Mouse (Mus musculus): Measurements from ENCODE around the gene Inhbe. TPM values are rescaled to one million over a fixed set of nuclear protein-coding genes. Genes with fewer than 3 reads are reported as not detected.
A peak's percentile ranks its signal among the peaks of the same experiment; 100 is the strongest.
"Not testable (repeated sequence)": the region's sequence is repeated elsewhere in the genome, so short reads cannot be mapped to it uniquely, and the experiment has no call there.

The Inhbe gene
- polyA plus RNA-seq, 1 experiment from 2014 or later: 0.99 TPM

DNA sequence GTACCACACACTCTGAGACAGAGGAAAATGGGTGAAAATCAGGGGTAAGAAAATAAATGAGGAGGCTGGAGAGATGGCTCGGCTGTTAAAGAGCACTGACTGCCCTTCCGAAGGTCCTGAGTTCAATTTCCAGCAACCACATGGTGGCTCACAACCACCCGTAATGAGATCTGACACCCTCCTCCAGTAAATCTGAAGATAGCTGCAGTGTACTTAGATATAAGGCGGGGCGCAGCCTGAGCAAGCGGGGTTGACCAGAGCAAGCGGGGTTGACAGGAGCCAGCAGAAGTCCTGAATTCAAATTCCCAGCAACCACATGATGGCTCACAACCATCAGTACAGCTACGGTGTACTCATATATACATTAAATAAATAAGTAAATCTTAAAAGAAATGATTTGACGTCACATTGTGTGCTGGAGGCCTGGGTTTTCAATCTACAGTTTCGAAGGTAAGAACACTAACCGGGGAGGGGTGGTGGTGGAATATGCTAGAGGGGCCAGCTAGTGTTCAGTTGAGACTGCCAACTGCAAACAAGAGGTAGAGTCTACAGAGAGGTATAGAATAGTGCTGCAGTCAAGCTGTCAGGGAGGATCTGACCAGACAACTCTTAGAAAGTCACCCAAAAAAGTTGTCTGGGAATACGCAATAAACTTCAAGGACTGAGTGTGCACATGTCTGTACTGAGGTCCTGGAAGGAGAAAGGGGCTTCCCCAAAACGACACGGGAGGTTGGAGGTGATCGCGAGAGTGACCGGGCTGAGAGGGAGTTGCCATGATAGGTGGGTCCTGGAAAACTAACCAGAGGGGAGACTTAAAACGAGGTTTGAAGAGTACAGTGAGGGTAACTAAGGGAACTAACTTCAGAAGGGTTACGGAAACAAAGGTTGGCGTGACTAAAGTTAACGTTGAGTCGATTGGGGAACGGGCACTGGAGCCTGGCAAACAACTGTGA is 43.4 kb downstream of the Inhbe start:
- peaks cover 16% of the 10 kb centered on the region for H3K4me1 ChIP-seq (ENCODE audit: control insufficient read depth, low read depth, low read length)
- WGBS (ENCODE audit: insufficient replicate concordance): 17% methylated on average over 23 of the region's 23 CpGs
- peak; percentile 42 for ATAC-seq (ENCODE audit: low read depth)
- H3K9me3 ChIP-seq (replicated peaks; ENCODE audit: control insufficient read depth, low read length): no peaks in the 10 kb centered on the region
- H3K4me2 ChIP-seq (ENCODE audit: low read depth, low read length): peak overlapping the region; percentile 83
- H3K4me3 ChIP-seq (ENCODE audit: low read depth, low read length): peak overlapping the region; percentile 90
- H3K36me3 ChIP-seq (ENCODE audit: control insufficient read depth, insufficient read depth): peaks cover 32% of the 10 kb centered on the region
- no peaks in the 10 kb centered on the region for H3K27me3 ChIP-seq (ENCODE audit: control insufficient read depth, insufficient read depth, low read depth, low read length)
- peak overlapping the region; percentile 96 for H3K9ac ChIP-seq (ENCODE audit: low read depth, low read length)
- H3K27ac ChIP-seq (ENCODE audit: low read length): peak overlapping the region; percentile 94

DNA sequence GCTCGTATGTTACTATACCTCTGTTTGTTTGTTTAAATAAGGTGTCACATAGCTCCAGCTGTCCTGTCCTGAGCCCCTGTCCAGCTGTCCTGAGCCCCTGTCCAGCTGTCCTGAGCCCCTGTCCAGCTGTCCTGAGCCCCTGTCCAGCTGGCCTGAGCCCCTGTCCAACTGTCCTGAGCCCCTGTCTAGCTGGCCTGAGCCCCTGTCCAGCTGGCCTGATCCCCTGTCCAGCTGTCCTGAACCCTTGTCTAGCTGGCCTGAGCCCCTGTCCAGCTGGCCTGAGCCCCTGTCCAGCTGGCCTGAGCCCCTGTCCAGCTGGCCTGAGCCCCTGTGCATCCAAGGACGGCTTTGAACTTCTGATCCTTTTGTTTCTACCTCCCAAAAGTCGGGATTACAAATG is 45.0 kb downstream of the Inhbe start:
- not testable (repeated sequence) for H3K9ac ChIP-seq (ENCODE audit: low read depth, low read length); H3K4me3 ChIP-seq (ENCODE audit: low read depth, low read length); ATAC-seq (ENCODE audit: low read depth); H3K9me3 ChIP-seq (replicated peaks; ENCODE audit: control insufficient read depth, low read length); H3K27me3 ChIP-seq (ENCODE audit: control insufficient read depth, insufficient read depth, low read depth, low read length); H3K4me2 ChIP-seq (ENCODE audit: low read depth, low read length); H3K27ac ChIP-seq (ENCODE audit: low read length)
- peaks cover 16% of the 10 kb centered on the region for H3K4me1 ChIP-seq (ENCODE audit: control insufficient read depth, low read depth, low read length)
- H3K36me3 ChIP-seq (ENCODE audit: control insufficient read depth, insufficient read depth): peaks cover 48% of the 10 kb centered on the region
- WGBS (ENCODE audit: insufficient replicate concordance): 74% methylated on average over 3 of the region's 3 CpGs

DNA sequence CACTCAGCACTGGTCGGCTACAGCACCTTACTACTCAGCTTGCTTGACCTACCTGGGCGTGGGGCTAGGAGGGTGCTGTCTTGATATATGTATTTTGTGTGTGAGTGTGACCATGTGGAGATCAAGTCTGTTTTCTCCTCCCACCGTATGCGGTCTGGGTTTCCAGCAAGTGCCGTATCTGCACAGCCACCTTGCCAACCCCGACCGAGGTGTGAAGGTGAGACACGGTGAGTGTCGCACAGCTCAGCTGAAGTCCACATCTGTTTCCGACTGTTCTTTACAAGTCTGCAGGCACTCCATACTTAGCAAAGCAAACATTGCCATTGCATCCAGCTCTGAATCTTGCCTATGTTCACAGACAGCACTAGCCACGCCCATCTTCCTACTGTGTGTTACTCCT is 51.1 kb downstream of the Inhbe start:
- Histone ChIP-seq H3K9me3 (replicated peaks; ENCODE audit: control insufficient read depth, low read length) (no peaks in the 10 kb centered on the region), H3K27me3 (ENCODE audit: control insufficient read depth, insufficient read depth, low read depth, low read length) (no peaks in the 10 kb centered on the region), H3K4me2 (ENCODE audit: low read depth, low read length) (no peak overlapping the region), H3K27ac (ENCODE audit: low read length) (no peak overlapping the region), H3K36me3 (ENCODE audit: control insufficient read depth, insufficient read depth) (peaks cover 90% of the 10 kb centered on the region), H3K4me1 (ENCODE audit: control insufficient read depth, low read depth, low read length) (no peaks in the 10 kb centered on the region), H3K9ac (ENCODE audit: low read depth, low read length) (no peak overlapping the region), H3K4me3 (ENCODE audit: low read depth, low read length) (no peak overlapping the region)
- ATAC-seq (ENCODE audit: low read depth): no peak
- WGBS (ENCODE audit: insufficient replicate concordance): 84% methylated on average over 11 of the region's 11 CpGs

DNA sequence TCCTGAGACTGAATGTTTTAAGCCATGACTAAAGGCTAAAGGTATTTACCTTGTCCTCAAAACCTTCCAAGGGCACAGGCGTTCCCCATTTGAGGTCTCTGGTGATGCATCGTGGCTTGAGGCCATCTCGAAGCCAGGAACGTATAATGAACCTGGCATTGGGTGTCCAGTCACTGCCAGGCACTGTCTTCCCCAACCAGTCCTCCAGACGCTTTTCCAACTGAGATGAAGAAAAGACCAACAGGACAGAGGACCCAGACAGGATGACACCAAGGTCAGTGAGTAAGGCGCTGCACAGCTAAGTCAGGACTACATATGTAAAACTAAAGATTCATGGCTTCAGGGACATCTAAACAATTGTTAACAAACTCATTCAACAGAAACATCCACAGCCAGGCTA is 53.9 kb downstream of the Inhbe start:
- Histone ChIP-seq H3K4me1 (ENCODE audit: control insufficient read depth, low read depth, low read length) (no peaks in the 10 kb centered on the region), H3K9ac (ENCODE audit: low read depth, low read length) (no peak overlapping the region), H3K4me3 (ENCODE audit: low read depth, low read length) (no peak overlapping the region), H3K27me3 (ENCODE audit: control insufficient read depth, insufficient read depth, low read depth, low read length) (no peaks in the 10 kb centered on the region), H3K9me3 (replicated peaks; ENCODE audit: control insufficient read depth, low read length) (no peaks in the 10 kb centered on the region), H3K4me2 (ENCODE audit: low read depth, low read length) (no peak overlapping the region), H3K36me3 (ENCODE audit: control insufficient read depth, insufficient read depth) (peaks cover 90% of the 10 kb centered on the region), H3K27ac (ENCODE audit: low read length) (no peak overlapping the region)
- WGBS (ENCODE audit: insufficient replicate concordance): 87% methylated on average over 6 of the region's 6 CpGs
- ATAC-seq (ENCODE audit: low read depth): no peak

Other genes starting within 250 kb of the Inhbe start
- 58.9 and 65.6 TPM in 2 replicates for gene Os9, start 233.3 kb downstream of the Inhbe start, polyA plus RNA-seq (2015; fragmentation: Nextera tagmentation; extraction: Ambion mirVana)
- 18.7 and 24.3 TPM in 2 replicates for gene B4galnt1, start 189.2 kb downstream of the Inhbe start, polyA plus RNA-seq (2015; fragmentation: Nextera tagmentation; extraction: Ambion mirVana)
- gene Slc26a10, start 173.8 kb downstream of the Inhbe start, polyA plus RNA-seq (2015; fragmentation: Nextera tagmentation; extraction: Ambion mirVana): 2.2 and 2.7 TPM in 2 replicates
- gene Arhgef25, start 164.3 kb downstream of the Inhbe start, polyA plus RNA-seq (2015; fragmentation: Nextera tagmentation; extraction: Ambion mirVana): 4.8 and 5.7 TPM in 2 replicates
- 13.4 and 14.8 TPM in 2 replicates for gene Dtx3, start 158.7 kb downstream of the Inhbe start, polyA plus RNA-seq (2015; fragmentation: Nextera tagmentation; extraction: Ambion mirVana)
- 39.1 and 40.1 TPM in 2 replicates for gene Pip4k2c, start 142.8 kb downstream of the Inhbe start, polyA plus RNA-seq (2015; fragmentation: Nextera tagmentation; extraction: Ambion mirVana)
- 0.09 and 0.11 TPM in 2 replicates for gene Kif5a, start 91.1 kb downstream of the Inhbe start, polyA plus RNA-seq (2015; fragmentation: Nextera tagmentation; extraction: Ambion mirVana)
- 65.9 TPM in 2 replicates for gene Dctn2, start 88.0 kb downstream of the Inhbe start, polyA plus RNA-seq (2015; fragmentation: Nextera tagmentation; extraction: Ambion mirVana)
- 5.7 and 6.5 TPM in 2 replicates for gene Mbd6, start 65.4 kb downstream of the Inhbe start, polyA plus RNA-seq (2015; fragmentation: Nextera tagmentation; extraction: Ambion mirVana)
- gene Mars, start 42.6 kb downstream of the Inhbe start, polyA plus RNA-seq (2015; fragmentation: Nextera tagmentation; extraction: Ambion mirVana): 100 and 109 TPM in 2 replicates
- 12.2 and 13.2 TPM in 2 replicates for gene Arhgap9, start 32.4 kb downstream of the Inhbe start, polyA plus RNA-seq (2015; fragmentation: Nextera tagmentation; extraction: Ambion mirVana)
- gene Gli1, start 12.4 kb downstream of the Inhbe start, polyA plus RNA-seq (2015; fragmentation: Nextera tagmentation; extraction: Ambion mirVana): 0.15 and 0.21 TPM in 2 replicates
- 4.3 and 5.9 TPM in 2 replicates for gene Inhbc, start 16.0 kb upstream of the Inhbe start, polyA plus RNA-seq (2015; fragmentation: Nextera tagmentation; extraction: Ambion mirVana)
- 10.2 and 13.3 TPM in 2 replicates for gene R3hdm2, start 25.9 kb upstream of the Inhbe start, polyA plus RNA-seq (2015; fragmentation: Nextera tagmentation; extraction: Ambion mirVana)
- 0.59 and 0.65 TPM in 2 replicates for gene Stac3, start 147.3 kb upstream of the Inhbe start, polyA plus RNA-seq (2015; fragmentation: Nextera tagmentation; extraction: Ambion mirVana)
- 62.5 and 67.9 TPM in 2 replicates for gene Ndufa4l2, start 160.6 kb upstream of the Inhbe start, polyA plus RNA-seq (2015; fragmentation: Nextera tagmentation; extraction: Ambion mirVana)
- 180 and 183 TPM in 2 replicates for gene Shmt2, start 168.0 kb upstream of the Inhbe start, polyA plus RNA-seq (2015; fragmentation: Nextera tagmentation; extraction: Ambion mirVana)
- gene Nxph4, start 180.1 kb upstream of the Inhbe start, polyA plus RNA-seq (2015; fragmentation: Nextera tagmentation; extraction: Ambion mirVana): 0.14 TPM in 1 of 2 replicates, not detected in the other